Mouse (Mus musculus) neural tube, embryonic 14.5 days (tissue): ENCODE data around the gene Ensa. TPM values are rescaled to one million over a fixed set of nuclear protein-coding genes. Genes with fewer than 3 reads are reported as not detected.

Source experiments
- ATAC-seq: fragments of 200-750 bp; cut with Nextera tagmentation; 2 replicates; pipeline ENCODE4 v1.8.0; 2017; ENCODE audit warnings: low read depth, mild to moderate bottlenecking, moderate TSS enrichment, moderate library complexity
- H3K27ac ChIP-seq: fragments of 300-500 bp; sonication (generic); 2 replicates; pipeline ENCODE4 v1.5.1; 2014; ENCODE audit warnings: low read depth, mild to moderate bottlenecking, control low read depth, low read length, moderate library complexity, mixed read lengths
- H3K27me3 ChIP-seq: fragments of 300-500 bp; sonication (generic); 2 replicates; pipeline ENCODE4 v1.6.1; 2014; ENCODE audit warnings: low read length; ENCODE audit not compliant: control insufficient read depth, insufficient read depth
- H3K36me3 ChIP-seq: fragments of 300-500 bp; sonication (generic); 2 replicates; pipeline ENCODE4 v1.6.1; 2014; ENCODE audit warnings: low read length, mixed read lengths; ENCODE audit not compliant: control insufficient read depth, insufficient read depth
- H3K4me1 ChIP-seq: fragments of 300-500 bp; sonication (generic); 2 replicates; pipeline ENCODE4 v1.6.1; 2014; ENCODE audit warnings: low read length; ENCODE audit not compliant: control insufficient read depth, insufficient read depth
- H3K4me2 ChIP-seq: fragments of 300-500 bp; sonication (generic); 2 replicates; pipeline ENCODE4 v1.6.1; 2014; ENCODE audit warnings: mild to moderate bottlenecking, low read depth, low read length, control low read depth
- H3K4me3 ChIP-seq: fragments of 300-500 bp; sonication (generic); 2 replicates; pipeline ENCODE4 v1.5.1; 2014; ENCODE audit warnings: low read depth, low read length, control low read depth, mixed read lengths
- H3K9ac ChIP-seq: fragments of 300-500 bp; sonication (generic); replicated peaks from 2 replicates; pipeline ENCODE4 v1.6.1; 2014; ENCODE audit warnings: low read depth, mild to moderate bottlenecking, control low read depth, low read length, mixed read lengths
- H3K9me3 ChIP-seq: fragments of 300-500 bp; sonication (generic); 2 replicates; pipeline ENCODE4 v1.6.1; 2016; ENCODE audit warnings: low read length; ENCODE audit not compliant: control insufficient read depth
- WGBS: fragments of 180-500 bp; shearing (Covaris S2); extraction: QIAGEN DNeasy Blood & Tissue Kit; methylation state at CpG from one replicate; pipeline ENCODE4 v1.1.7; 2014; 5-methylcytosine and 5-hydroxymethylcytosine counted together
- polyA plus RNA-seq: library from polyadenylated mRNA; unstranded; fragments of >200 nt; fragmentation: Nextera tagmentation; extraction: Ambion mirVana; gene quantifications from 2 replicates; pipeline ENCODE4 v1.2.1, GENCODE M21; 2014

The Ensa gene
- polyA plus RNA-seq, 1 experiment from 2014 or later = 101 TPM

- Histone ChIP-seq H3K36me3 (no peaks in the 10 kb centered on the region), H3K9ac (no peak overlapping the region), H3K27ac (no peak overlapping the region), H3K4me3 (no peak overlapping the region), H3K9me3 (no peaks in the 10 kb centered on the region), H3K4me1 (no peaks in the 10 kb centered on the region), H3K4me2 (no peak overlapping the region), H3K27me3 (no peaks in the 10 kb centered on the region)
- 93% methylated on average over 8 of the region's 8 CpGs for WGBS
- no peak for ATAC-seq
Observed at GRCm38 (mm10) chr3:95679551-95679950, 54.8 kb downstream of the Ensa start.

GRCm38 (mm10) chr3:95680673-95681072 lies 55.9 kb downstream of the Ensa start:
- ATAC-seq = no peak
- no peaks in the 10 kb centered on the region for H3K4me1 ChIP-seq
- no peak overlapping the region for H3K27ac ChIP-seq
- no peaks in the 10 kb centered on the region for H3K9me3 ChIP-seq
- no peak overlapping the region for H3K4me2 ChIP-seq
- H3K27me3 ChIP-seq = no peaks in the 10 kb centered on the region
- WGBS = 83% methylated on average over 6 of the region's 6 CpGs
- H3K36me3 ChIP-seq = no peaks in the 10 kb centered on the region
- no peak overlapping the region for H3K9ac ChIP-seq
- no peak overlapping the region for H3K4me3 ChIP-seq

GRCm38 (mm10) chr3:95681365-95681764 lies 56.6 kb downstream of the Ensa start:
- 43% methylated on average over 11 of the region's 11 CpGs for WGBS
- no peak overlapping the region for H3K4me2 ChIP-seq
- no peaks in the 10 kb centered on the region for H3K27me3 ChIP-seq
- no peaks in the 10 kb centered on the region for H3K9me3 ChIP-seq
- no peak overlapping the region for H3K27ac ChIP-seq
- no peaks in the 10 kb centered on the region for H3K4me1 ChIP-seq
- H3K4me3 ChIP-seq = no peak overlapping the region
- no peaks in the 10 kb centered on the region for H3K36me3 ChIP-seq
- ATAC-seq = no peak
- no peak overlapping the region for H3K9ac ChIP-seq

Other genes starting within 250 kb of the Ensa start
- gene 4930558C23Rik, start 222.2 kb upstream of the Ensa start, polyA plus RNA-seq = not detected in 2 replicates
- 12.5 and 18.6 TPM in 2 replicates for gene Arnt, start 190.6 kb upstream of the Ensa start, polyA plus RNA-seq
- 2.4 and 17.0 TPM in 2 replicates for gene Ctsk, start 125.7 kb upstream of the Ensa start, polyA plus RNA-seq
- 13.9 and 20.9 TPM in 2 replicates for gene Ctss, start 98.2 kb upstream of the Ensa start, polyA plus RNA-seq
- not detected in 2 replicates for gene Hormad1, start 65.3 kb upstream of the Ensa start, polyA plus RNA-seq
- 29.5 and 32.4 TPM in 2 replicates for gene Golph3l, start 36.1 kb upstream of the Ensa start, polyA plus RNA-seq
- gene Mcl1, start 33.8 kb downstream of the Ensa start, polyA plus RNA-seq = 49.0 and 65.6 TPM in 2 replicates
- 0.88 and 1.1 TPM in 2 replicates for gene Adamtsl4, start 62.9 kb downstream of the Ensa start, polyA plus RNA-seq
- gene Ecm1, start 114.6 kb downstream of the Ensa start, polyA plus RNA-seq = 7.7 and 11.3 TPM in 2 replicates
- 47.4 and 47.5 TPM in 2 replicates for gene Tars2, start 135.2 kb downstream of the Ensa start, polyA plus RNA-seq
- 23.2 and 27.5 TPM in 2 replicates for gene Rprd2, start 193.9 kb downstream of the Ensa start, polyA plus RNA-seq
- gene Prpf3, start 230.9 kb downstream of the Ensa start, polyA plus RNA-seq = 29.6 and 38.5 TPM in 2 replicates
- gene Mrps21, start 246.5 kb downstream of the Ensa start, polyA plus RNA-seq = 272 and 277 TPM in 2 replicates